Mouse (Mus musculus) limb, embryonic 14.5 days (tissue): ENCODE measurements around the gene Gse1. TPM values are rescaled to one million over a fixed set of nuclear protein-coding genes. Genes with fewer than 3 reads are reported as not detected.

Experiments used
- ATAC-seq: fragments of 200-750 bp; cut with Nextera tagmentation; 2 replicates; pipeline ENCODE4 v1.8.0; 2017; ENCODE audit warnings: low read depth, moderate number of reproducible peaks, moderate TSS enrichment; ENCODE audit not compliant: low FRiP score
- DNase-seq: peaks from one replicate; pipeline ENCODE4 v3.0.0-alpha.2; 2015; ENCODE audit warnings: low spot score
- H3K27ac ChIP-seq: fragments of 300-500 bp; sonication (generic); replicated peaks from 2 replicates; pipeline ENCODE4 v1.5.1; 2014; ENCODE audit warnings: low read depth, mild to moderate bottlenecking, low read length, moderate library complexity, mixed read lengths
- H3K27me3 ChIP-seq: fragments of 300-500 bp; sonication (generic); 2 replicates; pipeline ENCODE4 v1.6.1; 2014; ENCODE audit warnings: low read length, mixed read lengths; ENCODE audit not compliant: control insufficient read depth, insufficient read depth
- H3K36me3 ChIP-seq: fragments of 300-500 bp; sonication (generic); 2 replicates; pipeline ENCODE4 v1.6.1; 2014; ENCODE audit warnings: mild to moderate bottlenecking, low read length, moderate library complexity, mixed read lengths; ENCODE audit not compliant: control insufficient read depth, insufficient read depth
- H3K4me1 ChIP-seq: fragments of 300-500 bp; sonication (generic); 2 replicates; pipeline ENCODE4 v1.6.1; 2014; ENCODE audit warnings: antibody characterized with exemption, low read length, mixed read lengths; ENCODE audit not compliant: control insufficient read depth, insufficient read depth
- H3K4me2 ChIP-seq: fragments of 300-500 bp; sonication (generic); replicated peaks from 2 replicates; pipeline ENCODE4 v1.6.1; 2014; ENCODE audit warnings: low read depth, mild to moderate bottlenecking, low read length, moderate library complexity; ENCODE audit not compliant: severe bottlenecking
- H3K4me3 ChIP-seq: fragments of 300-500 bp; sonication (generic); replicated peaks from 2 replicates; pipeline ENCODE4 v1.5.1; 2014; ENCODE audit warnings: low read length
- H3K9ac ChIP-seq: fragments of 300-500 bp; sonication (generic); 2 replicates; pipeline ENCODE4 v1.6.1; 2014; ENCODE audit warnings: mild to moderate bottlenecking, low read depth, low read length, moderate library complexity; ENCODE audit not compliant: severe bottlenecking
- H3K9me3 ChIP-seq: fragments of 300-500 bp; sonication (generic); 2 replicates; pipeline ENCODE4 v1.6.1; 2016; ENCODE audit warnings: low read length; ENCODE audit not compliant: control insufficient read depth
- POLR2A ChIP-seq: fragments of 200-500 bp; IDR thresholded peaks from 2 replicates; pipeline ENCODE4 v1.8.0; 2012; ENCODE audit warnings: inconsistent platforms, mild to moderate bottlenecking, moderate library complexity, borderline replicate concordance; ENCODE audit not compliant: insufficient read depth, insufficient read length; ENCODE audit errors: extremely low read depth
- WGBS: fragments of 180-500 bp; shearing (Covaris S2); extraction: QIAGEN DNeasy Blood & Tissue Kit; methylation state at CpG from one replicate; pipeline ENCODE4 v1.1.7; 2014; 5-methylcytosine and 5-hydroxymethylcytosine counted together
- polyA plus RNA-seq, 2 experiments: library from polyadenylated mRNA; depleted of rRNA in 1 of 2; stranded (reverse) in 1 of 2; unstranded in 1 of 2; fragments of >200 nt; fragmentation: Nextera tagmentation in 1 of 2; extraction: Ambion mirVana in 1 of 2; gene quantifications; 2 replicates each; pipeline versions ENCODE4 v1.2.1 to v1.2.3; 2012 to 2014

Gene Gse1
- polyA plus RNA-seq, 2 experiments, result 10.3 to 32.6 TPM

GRCm38 (mm10) chr8:120471752-120472151 is 243.5 kb downstream of the Gse1 start:
- H3K9me3 ChIP-seq, result no peaks in the 10 kb centered on the region
- peaks cover 29% of the 10 kb centered on the region for H3K4me1 ChIP-seq
- no peak overlapping the region for H3K4me2 ChIP-seq
- no peak overlapping the region for H3K9ac ChIP-seq
- ATAC-seq (peak; percentile 14; the same call in 1 of the 2 replicates), DNase-seq (no peak)
- H3K4me3 ChIP-seq, result no peak overlapping the region
- H3K27ac ChIP-seq, result no peak overlapping the region
- H3K36me3 ChIP-seq, result no peaks in the 10 kb centered on the region
- 40% methylated on average over 2 of the region's 2 CpGs for WGBS
- TF ChIP-seq POLR2A, result no peak
- no peaks in the 10 kb centered on the region for H3K27me3 ChIP-seq

- no peaks in the 10 kb centered on the region for H3K27me3 ChIP-seq
- peaks cover 33% of the 10 kb centered on the region for H3K4me1 ChIP-seq
- ATAC-seq, result no peak
- H3K4me3 ChIP-seq, result no peak overlapping the region
- H3K36me3 ChIP-seq, result no peaks in the 10 kb centered on the region
- H3K9ac ChIP-seq, result no peak overlapping the region
- H3K4me2 ChIP-seq, result no peak overlapping the region
- DNase-seq, result no peak
- no peak overlapping the region for H3K27ac ChIP-seq
- no peaks in the 10 kb centered on the region for H3K9me3 ChIP-seq
- WGBS, result 28% methylated on average over 15 of the region's 16 CpGs
- no peak for TF ChIP-seq POLR2A
Observed at GRCm38 (mm10) chr8:120472230-120472629, 244.0 kb downstream of the Gse1 start.

- H3K4me2 ChIP-seq, result no peak overlapping the region
- H3K36me3 ChIP-seq, result no peaks in the 10 kb centered on the region
- DNase-seq, result no peak
- H3K27me3 ChIP-seq, result no peaks in the 10 kb centered on the region
- H3K9me3 ChIP-seq, result no peaks in the 10 kb centered on the region
- no peak overlapping the region for H3K4me3 ChIP-seq
- H3K4me1 ChIP-seq, result peaks cover 35% of the 10 kb centered on the region
- ATAC-seq, result no peak
- no peak overlapping the region for H3K27ac ChIP-seq
- TF ChIP-seq POLR2A, result no peak
- H3K9ac ChIP-seq, result no peak overlapping the region
- 88% methylated on average over 13 of the region's 13 CpGs for WGBS
Observed at GRCm38 (mm10) chr8:120473729-120474364, 245.6 kb downstream of the Gse1 start.

- Histone ChIP-seq H3K36me3 (no peaks in the 10 kb centered on the region), H3K4me3 (no peak overlapping the region), H3K27ac (no peak overlapping the region), H3K9ac (no peak overlapping the region), H3K4me1 (peaks cover 35% of the 10 kb centered on the region), H3K27me3 (no peaks in the 10 kb centered on the region), H3K4me2 (no peak overlapping the region), H3K9me3 (no peaks in the 10 kb centered on the region)
- no peak for TF ChIP-seq POLR2A
- 75% methylated on average over 11 of the region's 11 CpGs for WGBS
- no peak for ATAC-seq
- DNase-seq, result no peak
Observed at GRCm38 (mm10) chr8:120474496-120475235, 246.4 kb downstream of the Gse1 start.

GRCm38 (mm10) chr8:120475462-120476201 is 247.4 kb downstream of the Gse1 start:
- H3K27me3 ChIP-seq, result no peaks in the 10 kb centered on the region
- no peaks in the 10 kb centered on the region for H3K9me3 ChIP-seq
- peaks cover 35% of the 10 kb centered on the region for H3K4me1 ChIP-seq
- no peak overlapping the region for H3K9ac ChIP-seq
- TF ChIP-seq POLR2A, result no peak
- H3K36me3 ChIP-seq, result no peaks in the 10 kb centered on the region
- WGBS, result 70% methylated on average over 10 of the region's 10 CpGs
- H3K4me2 ChIP-seq, result no peak overlapping the region
- ATAC-seq (no peak), DNase-seq (no peak)
- H3K27ac ChIP-seq, result no peak overlapping the region
- no peak overlapping the region for H3K4me3 ChIP-seq
